Mouse (Mus musculus): ENCODE measurements around the gene Cpne5. TPM values are rescaled to one million over a fixed set of nuclear protein-coding genes. Genes with fewer than 3 reads are reported as not detected.

The Cpne5 gene
- total RNA-seq, 2 experiments from 2014 or later: 5.1 to 5.6 TPM

DNA sequence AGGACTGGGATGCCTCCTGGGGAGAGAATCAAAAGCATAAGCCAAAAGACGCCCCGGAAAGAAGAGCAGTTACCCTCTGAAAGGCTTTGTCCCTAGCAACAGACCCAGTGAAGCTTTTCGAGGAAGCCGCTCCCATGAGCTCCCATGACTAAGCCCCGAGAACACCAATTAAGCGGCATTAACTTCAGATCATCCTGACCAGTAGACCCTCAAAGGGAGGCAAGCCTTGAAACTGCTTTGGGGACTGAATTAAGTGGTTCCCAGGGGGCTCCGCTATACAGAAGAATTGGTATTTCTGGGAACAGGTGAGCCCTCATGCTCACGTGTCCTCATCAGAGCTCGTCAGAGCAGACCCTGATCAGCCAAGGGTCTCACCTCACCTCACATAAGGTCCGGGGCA lies 23.3 kb downstream of the Cpne5 start:
- no peak for DNase-seq (ENCODE audit: low spot score)
- intact Hi-C loops (cut with DNase I): no loop called here

DNA sequence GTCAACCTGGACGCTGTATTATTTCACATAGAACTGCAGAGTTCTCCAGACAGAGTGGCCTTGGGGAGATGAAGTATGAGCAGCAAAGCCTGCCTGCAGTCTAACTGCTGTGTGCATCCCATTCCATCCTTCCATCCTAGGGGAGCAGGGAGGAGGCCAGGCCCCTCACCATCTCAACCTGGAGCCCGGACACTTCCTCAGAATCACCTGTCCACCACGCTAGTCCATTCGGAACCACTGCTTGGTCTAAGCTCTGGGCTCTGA lies 23.8 kb downstream of the Cpne5 start:
- DNase-seq (ENCODE audit: low spot score): no peak
- intact Hi-C loops (cut with DNase I): no loop called here

DNA sequence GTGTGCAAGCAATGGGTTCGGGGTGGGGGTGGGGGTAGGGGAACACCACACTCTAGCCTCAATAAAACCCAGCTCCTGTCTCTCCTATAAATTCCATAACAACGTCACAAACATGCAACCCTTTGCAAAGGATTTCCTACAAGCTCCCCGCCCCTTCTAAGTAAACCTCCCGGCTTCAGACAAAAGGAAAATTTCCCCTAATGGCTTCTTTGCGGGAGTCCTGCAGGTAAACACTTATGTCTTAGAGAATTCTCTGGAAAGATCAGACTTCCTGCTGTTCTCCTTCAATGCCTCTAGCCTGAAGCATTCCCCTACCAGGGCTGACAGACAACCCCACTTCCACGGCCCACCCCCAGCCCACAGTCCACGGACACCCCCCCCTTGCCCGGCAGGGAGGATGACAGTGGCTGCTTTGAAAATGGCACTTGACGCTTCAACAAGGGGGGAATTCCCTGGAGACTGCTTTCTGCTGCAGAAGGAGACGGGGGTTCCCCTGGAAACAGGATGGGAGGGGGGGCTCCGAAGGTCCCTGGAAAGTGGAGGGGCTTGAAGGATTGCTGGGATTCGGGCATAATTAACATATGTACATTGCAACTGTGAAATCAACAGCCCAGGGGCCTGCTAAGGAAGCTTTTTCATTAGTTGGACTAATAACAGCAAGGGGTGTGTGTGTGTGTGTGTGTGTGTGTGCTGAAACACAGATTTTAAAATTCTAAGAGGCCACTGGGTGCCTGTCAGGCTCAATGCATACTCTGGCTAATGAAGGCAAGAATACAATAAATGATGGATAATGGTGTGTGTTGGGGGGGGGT lies 24.4 kb downstream of the Cpne5 start:
- intact Hi-C loops (cut with DNase I): no loop called here
- DNase-seq (ENCODE audit: low spot score): no peak

DNA sequence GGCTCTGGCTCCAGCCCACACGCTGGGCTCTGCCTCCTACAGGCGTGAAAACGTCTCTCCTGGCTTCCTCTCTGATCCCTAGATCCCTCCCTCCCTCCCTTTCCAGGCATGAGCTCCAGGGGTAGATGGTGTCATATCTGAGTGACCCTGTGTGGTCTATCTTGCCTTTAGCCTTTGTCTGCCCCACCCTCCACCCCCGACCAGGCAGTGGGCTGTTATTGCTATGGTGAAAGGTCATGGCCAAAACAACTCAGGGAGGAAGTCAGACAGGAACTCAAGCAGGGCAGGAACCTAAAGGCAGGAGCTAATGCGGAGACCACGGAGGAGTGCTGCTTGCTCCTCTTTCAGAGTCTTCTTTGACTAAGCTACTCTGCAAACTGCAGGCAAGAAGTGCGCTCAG lies 26.1 kb downstream of the Cpne5 start:
- intact Hi-C loops (cut with DNase I): no loop called here
- DNase-seq (ENCODE audit: low spot score): no peak

DNA sequence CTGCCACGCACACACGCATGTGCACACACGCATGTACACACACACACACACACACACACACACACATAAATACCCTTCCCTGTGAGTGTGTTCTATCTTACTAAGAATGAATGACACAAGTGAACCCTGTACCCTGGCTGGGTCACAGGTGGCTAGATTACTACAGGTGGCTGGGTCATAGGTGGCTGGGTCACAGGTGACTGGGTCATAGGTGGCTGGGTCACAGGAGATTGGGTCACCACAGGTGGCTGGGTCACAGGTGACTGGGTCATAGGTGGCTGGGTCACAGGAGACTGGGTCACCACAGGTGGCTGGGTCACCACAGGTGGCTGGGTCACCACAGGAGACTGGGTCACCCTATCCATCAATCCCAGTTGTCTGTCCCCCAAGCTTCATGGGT lies 27.9 kb downstream of the Cpne5 start:
- DNase-seq (ENCODE audit: low spot score): no peak
- intact Hi-C loops (cut with DNase I): no loop called here

DNA sequence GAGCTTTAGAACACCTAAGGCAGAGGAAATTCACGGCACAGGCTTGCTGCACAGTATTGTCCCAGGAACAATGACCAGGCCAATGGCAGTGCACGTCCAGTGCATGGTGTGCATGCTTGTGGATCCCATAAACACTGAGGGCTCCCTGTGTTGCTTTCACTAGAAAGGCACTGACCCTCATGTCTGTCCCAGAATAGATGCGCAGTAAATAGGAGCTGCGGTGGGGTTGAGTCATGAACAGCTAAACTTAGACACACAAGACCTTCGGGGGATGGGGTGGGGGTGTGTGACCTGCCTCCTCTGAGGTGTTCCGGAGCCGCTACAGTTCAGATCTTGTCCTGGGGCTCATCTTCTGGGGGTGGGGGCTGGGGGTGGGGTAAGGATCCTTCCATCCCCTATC lies 31.9 kb downstream of the Cpne5 start:
- intact Hi-C loops (cut with DNase I): no loop called here
- DNase-seq (ENCODE audit: low spot score): no peak

DNA sequence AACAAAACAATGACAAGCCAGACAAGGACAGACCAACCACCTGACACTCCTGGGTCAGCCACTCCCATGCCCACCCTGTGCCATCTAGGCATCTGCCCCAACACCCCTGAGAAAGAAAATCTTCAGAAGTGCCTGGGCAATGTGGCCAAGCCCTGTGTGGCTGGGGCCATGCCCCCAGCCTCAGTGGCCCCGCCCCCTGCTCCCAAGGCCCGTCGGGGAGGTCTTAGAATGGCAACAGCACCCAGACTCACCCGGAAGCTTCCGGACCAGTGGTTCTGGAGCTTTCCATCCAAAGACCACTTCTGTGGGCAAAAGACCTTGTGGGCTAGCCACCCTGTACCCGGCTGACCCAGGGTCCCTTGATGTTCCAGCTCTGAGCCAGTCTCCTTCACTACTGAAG lies 35.4 kb downstream of the Cpne5 start:
- DNase-seq (ENCODE audit: low spot score): no peak
- intact Hi-C loops (cut with DNase I): no loop called here

DNA sequence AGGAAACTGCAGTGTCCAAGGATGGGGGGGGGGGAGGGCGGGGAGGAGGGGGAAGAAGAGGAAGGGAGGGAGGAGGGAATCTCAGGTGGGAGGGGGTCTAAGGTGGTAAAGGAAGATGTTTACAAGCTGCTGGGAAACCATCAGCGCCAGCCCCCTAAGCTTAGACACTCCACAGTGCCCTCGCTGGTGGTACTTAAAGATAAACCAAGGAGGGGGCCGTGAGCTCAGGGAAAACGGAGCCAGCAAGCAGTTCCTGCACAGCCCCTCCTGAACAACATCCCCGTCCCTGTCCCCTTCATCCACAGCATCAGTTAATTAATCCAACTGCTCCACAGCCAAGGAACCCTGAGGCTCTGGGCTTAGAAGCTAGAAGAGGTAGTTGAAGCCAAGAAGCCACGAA lies 38.1 kb downstream of the Cpne5 start:
- DNase-seq (ENCODE audit: low spot score): no peak
- intact Hi-C loops (cut with DNase I): no loop called here

DNA sequence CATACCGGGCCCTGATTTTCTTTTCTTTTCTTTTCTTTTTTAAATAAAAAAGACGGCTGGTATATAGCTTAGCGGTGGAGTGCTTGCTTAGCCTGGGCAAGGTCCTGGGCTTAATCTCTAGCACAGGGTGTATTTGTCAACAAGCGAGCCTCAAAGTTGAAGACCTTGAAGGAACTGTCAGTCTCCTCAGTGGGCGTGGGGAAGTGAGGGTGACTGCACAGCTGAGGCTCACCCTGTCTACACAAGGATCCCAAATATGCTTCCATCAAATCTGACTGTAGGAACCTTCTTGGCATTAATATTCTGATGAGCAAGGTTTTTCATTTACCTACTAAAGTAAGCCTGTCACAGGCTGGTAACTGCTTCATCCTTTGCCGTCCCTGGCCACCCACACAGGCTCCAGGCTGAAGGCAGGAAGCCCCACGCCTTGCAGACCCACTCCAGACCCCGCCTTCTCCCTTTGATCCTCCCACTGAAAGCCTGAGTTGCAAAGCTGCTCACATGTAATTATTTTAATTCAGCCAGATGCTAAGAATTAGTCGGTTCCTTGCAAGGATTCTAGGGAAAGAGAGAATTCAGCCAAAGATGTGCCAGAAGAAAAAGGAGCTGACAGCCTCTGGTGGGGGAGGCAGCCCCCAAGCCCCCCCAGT lies 38.7 kb downstream of the Cpne5 start:
- intact Hi-C loops (cut with DNase I): no loop called here
- no peak for DNase-seq (ENCODE audit: low spot score)

DNA sequence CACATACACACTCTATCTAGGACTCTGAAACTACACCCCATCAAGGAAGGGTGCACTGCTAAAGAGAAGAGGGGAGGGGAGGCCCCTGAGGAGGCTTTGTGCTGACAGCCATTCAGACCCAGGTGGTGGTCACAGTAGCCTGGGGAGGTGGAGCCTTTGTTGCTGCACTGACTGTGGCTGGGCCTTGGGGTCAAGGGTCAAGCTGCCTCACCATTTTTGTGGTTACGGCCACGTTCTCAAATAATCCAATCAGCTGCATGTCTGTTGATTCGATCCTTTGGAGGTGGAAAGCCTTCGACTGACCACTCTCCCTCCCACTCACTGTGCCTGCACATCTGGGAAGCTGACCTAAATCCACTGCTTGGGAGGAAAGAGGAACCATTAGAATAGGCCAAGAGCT lies 42.4 kb downstream of the Cpne5 start:
- no peak for DNase-seq (ENCODE audit: low spot score)
- intact Hi-C loops (cut with DNase I): no loop called here

DNA sequence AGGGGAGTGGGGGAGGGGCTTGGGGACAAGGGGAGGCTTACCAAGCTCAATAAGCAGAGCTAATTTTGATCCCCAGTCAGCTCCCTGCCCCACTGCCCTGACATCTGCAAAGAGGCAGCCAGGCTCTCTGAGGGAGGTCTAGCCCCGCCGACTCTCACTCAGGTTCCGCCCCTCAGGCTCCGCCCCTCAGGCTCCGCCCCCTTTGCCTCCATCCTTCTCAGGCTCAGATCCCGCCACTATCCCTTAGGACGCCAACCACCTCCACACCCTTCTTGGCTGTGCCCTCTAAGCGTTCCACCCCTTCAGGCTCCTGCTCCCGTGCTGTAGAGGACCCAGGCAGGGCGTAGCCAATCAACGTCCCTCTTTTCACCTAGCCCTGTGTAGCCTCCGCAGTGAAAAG lies 49.0 kb downstream of the Cpne5 start:
- intact Hi-C loops (cut with DNase I): no loop called here
- no peak for DNase-seq (ENCODE audit: low spot score)

DNA sequence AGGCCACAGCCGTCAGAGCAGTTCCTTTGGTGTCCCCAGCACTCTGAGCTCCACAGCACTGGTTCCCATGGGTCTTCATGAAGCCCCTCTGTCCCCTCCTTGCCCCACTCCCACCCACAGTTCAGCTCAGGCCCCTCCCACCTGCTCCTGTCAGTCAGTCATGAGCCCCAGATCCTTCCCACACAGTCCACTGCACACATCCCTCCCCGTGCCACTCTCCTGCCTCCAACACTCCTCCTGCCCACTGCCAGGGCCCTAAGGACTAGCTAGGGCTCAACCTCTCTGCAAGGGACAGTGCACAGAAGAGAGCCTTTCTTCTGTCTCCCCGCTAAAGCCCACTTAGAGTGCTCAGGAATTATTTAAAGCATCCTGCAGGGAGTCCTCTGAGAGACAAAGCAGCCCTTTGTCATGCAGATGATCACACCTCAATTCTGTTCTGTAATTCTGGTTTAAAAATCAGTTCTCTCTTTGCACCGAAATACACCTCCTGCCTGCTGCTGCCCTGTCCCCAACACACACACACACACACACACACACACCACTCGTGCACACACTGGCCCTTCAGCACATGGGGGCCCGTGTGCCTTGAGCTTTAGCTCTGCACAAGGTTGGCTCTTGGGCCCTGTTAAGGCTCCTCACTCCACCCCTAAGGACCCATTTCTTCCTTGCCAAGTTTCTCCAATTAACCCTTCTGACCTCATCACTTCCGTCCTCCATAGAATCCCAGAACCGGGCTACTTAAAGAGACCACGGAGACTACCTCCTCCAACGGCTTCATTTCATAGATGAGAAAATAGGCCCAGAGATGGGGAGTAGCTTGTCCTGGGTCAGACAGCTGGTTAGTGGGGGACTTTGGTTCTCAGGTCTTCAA lies 50.7 kb downstream of the Cpne5 start:
- no peak for DNase-seq (ENCODE audit: low spot score)
- intact Hi-C loops (cut with DNase I): no loop called here

DNA sequence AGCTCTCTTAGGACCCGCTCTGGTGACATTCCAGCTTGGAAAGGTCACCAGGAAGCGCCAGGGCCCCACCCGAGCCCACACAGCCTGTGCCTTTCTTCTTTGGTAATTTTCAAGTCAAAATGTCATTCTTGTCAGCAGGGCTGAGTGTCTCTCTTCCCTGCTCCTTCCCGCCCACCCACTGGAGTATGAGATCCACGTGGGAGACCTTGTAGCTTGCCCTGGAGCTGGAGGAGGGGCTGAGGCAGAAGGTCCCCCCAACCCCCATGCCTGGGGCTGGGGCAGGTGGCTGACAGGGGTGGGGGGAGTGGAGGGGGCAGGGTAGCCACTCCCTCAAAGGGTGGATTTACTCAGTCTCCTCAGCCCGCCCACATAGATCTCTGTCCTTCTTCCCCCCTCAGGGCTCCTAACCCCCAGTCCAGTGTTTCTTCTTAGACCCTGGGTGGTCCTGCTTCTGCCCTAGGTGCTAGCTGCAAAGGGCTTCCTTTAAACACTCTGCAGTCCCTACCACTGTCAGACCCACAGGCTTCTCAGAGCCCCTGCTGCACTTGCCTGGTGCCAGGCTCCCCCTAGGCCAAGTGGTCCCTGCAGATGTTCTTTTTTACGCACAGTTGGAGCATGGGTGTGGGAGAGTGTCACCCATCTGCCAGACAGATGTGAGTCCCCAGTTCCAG lies 52.5 kb downstream of the Cpne5 start:
- no peak for DNase-seq (ENCODE audit: low spot score)
- intact Hi-C loops (cut with DNase I): no loop called here

DNA sequence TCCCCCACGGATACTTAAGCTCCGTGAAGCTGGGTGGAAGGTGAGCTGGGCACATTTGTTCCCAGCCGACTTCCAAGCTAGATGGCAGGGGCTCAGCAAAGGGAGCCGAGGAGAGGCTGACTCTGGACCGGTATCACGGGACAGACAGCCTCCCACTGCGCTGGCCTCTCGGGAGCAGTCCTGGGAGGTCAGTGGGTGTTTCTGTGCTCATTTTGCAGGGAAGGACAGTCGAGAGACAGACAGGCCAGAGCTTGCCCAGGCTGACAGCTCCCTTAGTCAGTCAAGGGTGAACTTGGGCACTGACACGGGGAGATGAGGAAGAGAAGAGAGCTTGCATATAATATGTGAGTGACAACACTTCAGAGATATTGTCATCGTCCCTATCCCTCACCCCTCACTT lies 54.8 kb downstream of the Cpne5 start:
- no peak for DNase-seq (ENCODE audit: low spot score)
- intact Hi-C loops (cut with DNase I): no loop called here

DNA sequence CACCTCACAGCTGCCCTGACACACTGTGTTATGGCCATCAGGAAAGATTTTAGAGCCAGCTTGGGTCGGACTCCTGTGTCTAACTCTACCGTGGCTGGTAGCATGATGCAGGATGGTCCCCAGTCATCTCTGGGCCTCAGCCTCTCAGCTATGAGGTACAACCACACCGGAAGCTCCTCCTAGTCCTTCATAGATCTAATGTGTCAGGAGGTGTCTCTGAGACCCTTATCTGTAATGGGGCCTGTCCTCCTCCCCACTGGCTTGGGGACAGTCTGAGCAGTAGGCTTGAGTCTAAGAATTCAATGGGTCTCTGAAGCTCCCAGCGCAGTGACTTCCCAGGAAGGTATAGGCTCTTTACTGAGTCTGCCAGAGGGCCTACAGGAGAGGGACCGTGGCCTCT lies 56.2 kb downstream of the Cpne5 start:
- intact Hi-C loops (cut with DNase I): no loop called here
- no peak for DNase-seq (ENCODE audit: low spot score)

DNA sequence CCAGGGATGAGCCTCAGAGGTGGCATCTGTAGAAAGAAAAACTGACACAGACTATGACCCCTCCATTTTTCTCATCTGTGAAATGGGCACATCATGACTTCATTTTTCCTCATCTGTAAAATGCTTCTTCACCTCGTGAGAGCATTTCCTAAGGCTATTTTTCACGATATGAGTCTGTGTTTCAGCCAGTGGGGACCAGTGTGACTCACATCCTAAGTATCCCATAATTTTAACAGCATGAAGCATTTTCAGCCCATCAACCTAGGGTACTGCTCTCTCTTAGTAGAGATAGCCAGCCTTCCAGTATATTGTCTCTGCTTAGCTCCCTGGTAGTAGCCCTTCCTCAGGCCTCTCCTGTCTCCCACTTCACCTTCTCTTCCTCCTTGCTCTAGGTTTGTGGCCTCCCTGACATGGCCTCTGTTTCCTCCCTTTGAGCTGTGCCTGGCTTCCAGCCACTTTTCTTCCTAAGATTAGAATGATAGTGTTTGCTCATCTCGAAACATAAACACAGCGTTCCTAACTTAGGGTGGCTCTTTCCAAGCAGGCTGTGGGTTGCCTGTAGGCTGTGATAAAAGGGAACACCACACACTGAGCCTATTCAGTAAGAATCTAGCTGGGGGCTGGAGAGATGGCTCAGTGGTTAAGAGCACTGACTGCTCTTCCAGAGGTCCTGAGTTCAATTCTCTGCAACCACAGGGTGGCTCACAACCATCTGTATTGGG lies 57.4 kb downstream of the Cpne5 start:
- DNase-seq (ENCODE audit: low spot score): no peak
- intact Hi-C loops (cut with DNase I): no loop called here

DNA sequence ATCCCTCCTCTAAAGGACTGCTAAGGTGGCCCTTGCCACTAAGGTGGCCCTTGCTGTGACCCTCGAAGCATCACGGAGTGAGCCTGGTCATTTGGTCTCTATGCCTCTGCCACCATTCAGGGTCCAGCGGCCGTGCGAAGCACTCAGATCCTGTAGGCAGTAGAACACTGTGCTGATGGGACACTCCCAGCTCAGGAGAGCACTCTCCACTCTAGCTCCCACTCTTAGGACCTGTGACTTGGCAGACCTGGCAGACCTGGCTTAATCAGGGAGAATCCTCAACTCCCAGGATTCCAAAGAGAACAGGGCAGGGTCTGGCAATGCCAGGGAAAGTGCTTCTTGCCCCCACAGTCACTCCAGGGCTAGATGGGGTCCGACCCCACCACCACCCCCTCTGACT lies 58.0 kb downstream of the Cpne5 start:
- DNase-seq (ENCODE audit: low spot score): no peak
- intact Hi-C loops (cut with DNase I): loop anchor here (5.0 kb wide), 1 partner anchor 332 kb away; no protein-coding TSS in a partner anchor

DNA sequence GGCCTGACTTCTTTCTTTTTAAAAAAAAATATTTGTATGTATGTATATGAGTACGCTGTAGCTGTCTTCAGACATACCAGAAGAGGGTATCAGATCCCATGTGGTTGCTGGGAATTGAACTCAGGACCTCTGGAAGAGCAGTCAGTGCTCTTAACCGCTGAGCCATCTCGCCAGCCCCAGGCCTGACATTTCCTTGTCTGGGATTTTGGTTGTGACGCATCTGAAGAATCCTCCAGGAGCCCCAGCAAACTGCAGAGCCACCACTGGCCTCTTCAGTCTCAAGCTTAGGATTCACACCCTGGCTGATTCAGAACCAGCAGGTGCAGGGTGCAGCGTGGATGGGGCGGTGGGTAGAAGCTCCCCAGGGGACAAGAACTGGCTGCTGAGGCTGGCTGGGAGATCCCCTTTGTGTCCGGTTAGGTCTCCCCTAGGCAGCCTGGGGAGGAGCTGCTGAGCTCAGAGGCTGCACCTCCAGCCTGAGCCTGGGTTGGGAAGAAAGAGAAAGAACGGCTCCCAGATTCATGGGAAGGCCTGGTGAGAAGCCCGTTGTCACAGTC lies 59.4 kb downstream of the Cpne5 start:
- intact Hi-C loops (cut with DNase I): loop anchor here (5.0 kb wide), 1 partner anchor 334 kb away; no protein-coding TSS in a partner anchor
- DNase-seq (ENCODE audit: low spot score): no peak
